Mouse (Mus musculus): ENCODE measurements around the gene Casp6.
A peak's percentile ranks its signal among the peaks of the same experiment; 100 is the strongest.

The Casp6 gene

GRCm38 (mm10) chr3:129901271-129901809 is at the start of gene Casp6:
TSS of gene Casp6 (plus strand) at chr3:129901425.
- peak; percentile 91 to 93 for DNase-seq

- DNase-seq: no peak
Observed at GRCm38 (mm10) chr3:129862592-129862991, 38.6 kb upstream of the Casp6 start.

GRCm38 (mm10) chr3:129863698-129864097 is 37.5 kb upstream of the Casp6 start:
- DNase-seq: peak; percentile 55 to 66

GRCm38 (mm10) chr3:129877327-129877726 is 23.9 kb upstream of the Casp6 start:
- DNase-seq: no peak

- peak; percentile 88 to 96 for DNase-seq
Observed at GRCm38 (mm10) chr3:129878405-129879021, 22.7 kb upstream of the Casp6 start, which contains the start of gene Pla2g12a. TSS of gene Pla2g12a (plus strand) at chr3:129878606.

- DNase-seq: peak; percentile 47 to 84
Observed at GRCm38 (mm10) chr3:129879131-129879757, 22.0 kb upstream of the Casp6 start.

- no peak for DNase-seq
Observed at GRCm38 (mm10) chr3:129879913-129880312, 21.3 kb upstream of the Casp6 start.

- peak in 1 of 2 experiments; percentile 52 for DNase-seq
Observed at GRCm38 (mm10) chr3:129880925-129881593, 20.2 kb upstream of the Casp6 start.

- DNase-seq: no peak
Observed at GRCm38 (mm10) chr3:129885577-129885976, 15.6 kb upstream of the Casp6 start.

GRCm38 (mm10) chr3:129886430-129886829 is 14.8 kb upstream of the Casp6 start:
- DNase-seq: peak in 1 of 2 experiments; percentile 26

- no peak for DNase-seq
Observed at GRCm38 (mm10) chr3:129887779-129888517, 13.3 kb upstream of the Casp6 start.

GRCm38 (mm10) chr3:129892003-129892402 is 9.2 kb upstream of the Casp6 start:
- DNase-seq: no peak

GRCm38 (mm10) chr3:129893143-129893542 is 8.1 kb upstream of the Casp6 start:
- no peak for DNase-seq

- no peak for DNase-seq
Observed at GRCm38 (mm10) chr3:129896591-129896990, 4.6 kb upstream of the Casp6 start.

GRCm38 (mm10) chr3:129898886-129899285 is 2.3 kb upstream of the Casp6 start:
- peak in 1 of 2 experiments; percentile 17 for DNase-seq

- DNase-seq: no peak
Observed at GRCm38 (mm10) chr3:129903369-129903768, 2.1 kb downstream of the Casp6 start.

- no peak for DNase-seq
Observed at GRCm38 (mm10) chr3:129903866-129904265, 2.6 kb downstream of the Casp6 start.

GRCm38 (mm10) chr3:129904381-129905132 is 3.3 kb downstream of the Casp6 start:
- no peak for DNase-seq

- DNase-seq: no peak
Observed at GRCm38 (mm10) chr3:129912025-129912424, 10.8 kb downstream of the Casp6 start.

- no peak for DNase-seq
Observed at GRCm38 (mm10) chr3:129913241-129913640, 12.0 kb downstream of the Casp6 start.

- DNase-seq: no peak
Observed at GRCm38 (mm10) chr3:129917424-129917823, 16.2 kb downstream of the Casp6 start.

GRCm38 (mm10) chr3:129918434-129918833 is 17.2 kb downstream of the Casp6 start:
- peak; percentile 74 to 81 for DNase-seq
